Mouse (Mus musculus) C2C12 (cell line): Measurements from ENCODE around the gene Rpl36al.
"Not testable (repeated sequence)": the region's sequence is repeated elsewhere in the genome, so short reads cannot be mapped to it uniquely, and the experiment has no call there.

Experiments used
- CEBPB ChIP-seq: IDR thresholded peaks from one replicate; pipeline ENCODE4 v1.6.1; 2011; ENCODE audit warnings: low read depth, mild to moderate bottlenecking, control low read depth, moderate library complexity
- CTCF ChIP-seq: IDR thresholded peaks from one replicate; pipeline ENCODE4 v1.5.1; 2011; ENCODE audit not compliant: control insufficient read depth, insufficient read depth, insufficient read length
- FOSL1 ChIP-seq: IDR thresholded peaks from one replicate; pipeline ENCODE4 v1.8.0; 2011; ENCODE audit warnings: mild to moderate bottlenecking, low read length; ENCODE audit not compliant: poor library complexity, insufficient read depth, severe bottlenecking
- MAX ChIP-seq: IDR thresholded peaks from one replicate; pipeline ENCODE4 v1.6.1; 2011; ENCODE audit warnings: mild to moderate bottlenecking, control low read depth
- MYOD1 ChIP-seq: IDR thresholded peaks from one replicate; pipeline ENCODE4 v1.6.1; 2011; ENCODE audit warnings: low read depth; ENCODE audit not compliant: control insufficient read depth, insufficient read length
- MYOG ChIP-seq: IDR thresholded peaks from one replicate; pipeline ENCODE4 v1.6.1; 2011; ENCODE audit not compliant: control insufficient read depth, insufficient read length; ENCODE audit errors: extremely low read depth
- USF1 ChIP-seq: IDR thresholded peaks from one replicate; pipeline ENCODE4 v1.6.1; 2011; ENCODE audit warnings: low read depth, mild to moderate bottlenecking, control low read depth, moderate library complexity

DNA sequence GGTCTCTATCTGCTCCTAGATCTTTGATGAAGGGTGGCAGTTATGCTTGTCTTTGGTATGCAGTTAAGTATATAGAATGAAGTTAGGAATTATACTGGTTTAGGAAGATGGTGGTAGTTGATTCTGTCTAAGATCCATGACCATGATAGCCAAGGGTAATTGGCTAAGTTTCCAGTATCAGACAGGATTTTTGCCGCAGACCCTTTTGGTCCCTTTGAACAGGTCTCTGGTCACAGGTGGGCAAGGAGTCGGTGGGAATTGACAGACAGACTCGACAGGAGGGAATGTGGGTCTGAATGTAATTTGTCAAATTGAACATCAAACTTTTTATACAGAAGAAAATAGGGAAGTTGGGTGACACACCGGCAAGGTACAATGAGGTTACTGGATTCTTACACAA, 20.3 kb downstream of the Rpl36al start:
- TF ChIP-seq CTCF, CEBPB, MYOD1, USF1, MAX, MYOG, FOSL1: not testable (repeated sequence)
